Mouse (Mus musculus) adrenal gland, adult 18-20 months (tissue): ENCODE results near the gene Olfr584. TPM values are rescaled to one million over a fixed set of nuclear protein-coding genes. Genes with fewer than 3 reads are reported as not detected.

Experiments
- DNase-seq, 2 experiments: peaks; one replicate each; pipeline ENCODE4 v3.0.0; 2021 to 2022; ENCODE audit warnings: low spot score in 2 of 2
- long read RNA-seq, 2 experiments: library from polyadenylated mRNA; stranded (forward); transcript quantifications; one replicate each; pipeline ENCODE4 v2.0.0; 2021
- total RNA-seq, 2 experiments: library from RNA; stranded (reverse); gene quantifications; 1 replicate in 1 of 2; 2 replicates in 1 of 2; pipeline ENCODE4 v1.2.3; 2021

Gene Olfr584
- total RNA-seq: not detected
- long read RNA-seq, experiment 1: 0 reads
- long read RNA-seq, experiment 2: 0 reads

DNA sequence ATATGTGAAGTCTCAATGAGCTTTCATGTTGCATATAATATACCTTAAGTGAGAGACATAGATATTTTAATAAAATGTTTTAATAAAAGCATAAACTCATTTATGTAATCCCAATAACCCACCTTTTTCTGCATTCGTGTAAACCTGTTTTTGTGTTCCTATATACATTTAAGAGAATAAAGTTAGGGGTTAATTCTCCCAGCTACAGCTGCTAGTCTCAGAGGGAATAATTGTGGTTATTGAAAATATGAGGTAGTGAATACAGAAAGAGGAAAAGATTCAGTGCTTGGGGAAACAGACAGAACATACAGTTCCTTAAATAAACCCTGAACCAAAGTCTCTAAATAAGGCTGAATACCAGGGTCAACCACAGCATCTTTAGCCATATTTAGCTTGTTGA is at the start of gene Olfr584:
Olfr584 (plus strand) TSS at position 301 of the 400 bp plus-strand sequence.
- no peak for DNase-seq

- DNase-seq: no peak
Measured at GRCm38 (mm10) chr7:103037724-103038123, 44.0 kb upstream of the Olfr584 start, which contains the start of gene Olfr582. Gene Olfr582 (plus strand): TSS chr7:103038024.

GRCm38 (mm10) chr7:103051000-103051399 is 30.7 kb upstream of the Olfr584 start, which contains the start of gene Olfr583:
Gene Olfr583 (plus strand): TSS chr7:103051300.
- no peak for DNase-seq

- no peak for DNase-seq
Measured at GRCm38 (mm10) chr7:103097420-103097819, 15.7 kb downstream of the Olfr584 start, which contains the start of gene Olfr585. Gene Olfr585 (plus strand): TSS chr7:103097720.

DNA sequence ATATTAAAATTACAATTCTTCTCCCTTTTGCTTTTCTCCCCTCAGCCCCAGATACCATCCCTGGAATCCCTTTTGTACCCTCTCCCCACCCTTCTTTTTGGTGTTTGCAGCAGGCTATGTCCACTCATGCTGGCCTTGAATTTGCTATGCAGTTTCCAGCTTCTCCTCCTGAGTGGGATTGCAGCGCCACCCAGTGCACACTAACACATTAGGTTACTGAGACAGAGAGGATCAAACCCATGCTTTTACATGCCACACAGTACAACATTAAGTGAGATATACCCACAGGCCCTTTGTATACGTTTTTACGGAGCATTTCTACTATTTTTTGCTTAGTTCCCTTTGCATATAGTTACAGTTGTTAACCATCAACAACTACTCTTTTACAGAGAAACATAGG is 37.7 kb downstream of the Olfr584 start:
- DNase-seq: no peak

DNA sequence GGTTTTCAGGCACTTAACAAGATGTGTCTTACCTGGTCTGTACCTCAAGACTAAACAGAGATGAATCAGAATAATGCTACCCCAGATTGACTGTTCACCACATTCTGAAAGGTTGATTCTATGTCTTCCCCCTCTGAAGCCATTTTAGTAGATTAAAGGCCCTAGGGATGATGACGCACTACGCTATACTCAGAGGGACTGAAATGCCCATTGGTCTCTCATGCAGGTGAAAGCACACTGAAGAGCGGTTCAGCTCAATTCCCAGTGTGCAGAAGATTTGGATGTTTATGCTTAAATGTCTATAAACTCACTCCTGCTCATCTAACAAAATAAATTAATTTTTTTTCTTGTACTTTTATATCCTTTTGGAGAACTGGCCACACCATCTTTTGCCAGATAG is 43.9 kb downstream of the Olfr584 start, which contains the start of gene Olfr586:
Olfr586 (minus strand) TSS at position 101 of the 400 bp plus-strand sequence.
- DNase-seq: no peak

Other genes with a start within 250 kb of the Olfr584 start
- not detected for gene Olfr566, start 223.1 kb upstream of the Olfr584 start, total RNA-seq
- not detected for gene Olfr568, start 204.8 kb upstream of the Olfr584 start, total RNA-seq
- gene Olfr569, start 191.0 kb upstream of the Olfr584 start, total RNA-seq: not detected
- gene Olfr570, start 187.3 kb upstream of the Olfr584 start, total RNA-seq: not detected
- gene Olfr571, start 164.3 kb upstream of the Olfr584 start, total RNA-seq: not detected
- not detected for gene Olfr572, start 157.5 kb upstream of the Olfr584 start, total RNA-seq
- not detected for gene Olfr573-ps1, start 139.3 kb upstream of the Olfr584 start, total RNA-seq
- under 1 TPM in 1 of 2 experiments, not detected in 1; 0.38 TPM for gene Olfr574, start 133.4 kb upstream of the Olfr584 start, total RNA-seq
- not detected for gene Olfr575, start 123.1 kb upstream of the Olfr584 start, total RNA-seq
- not detected for gene Olfr576, start 119.2 kb upstream of the Olfr584 start, total RNA-seq
- gene Olfr577, start 105.9 kb upstream of the Olfr584 start, total RNA-seq: not detected
- not detected for gene Olfr578, start 92.6 kb upstream of the Olfr584 start, total RNA-seq
- gene Olfr582, start 43.9 kb upstream of the Olfr584 start, total RNA-seq: not detected
- not detected for gene Olfr583, start 30.6 kb upstream of the Olfr584 start, total RNA-seq
- not detected for gene Olfr585, start 15.8 kb downstream of the Olfr584 start, total RNA-seq
- not detected for gene Olfr586, start 43.8 kb downstream of the Olfr584 start, total RNA-seq
- not detected for gene Olfr588-ps1, start 59.0 kb downstream of the Olfr584 start, total RNA-seq
- gene Olfr589, start 74.5 kb downstream of the Olfr584 start, total RNA-seq: not detected
- gene Olfr591, start 96.5 kb downstream of the Olfr584 start, total RNA-seq: not detected
- gene Olfr592, start 102.9 kb downstream of the Olfr584 start, total RNA-seq: not detected
- gene Olfr593, start 130.0 kb downstream of the Olfr584 start, total RNA-seq: not detected
- not detected for gene Olfr594, start 135.1 kb downstream of the Olfr584 start, total RNA-seq
- not detected for gene Usp17ld, start 170.6 kb downstream of the Olfr584 start, total RNA-seq
- not detected for gene Olfr596, start 223.8 kb downstream of the Olfr584 start, total RNA-seq
- not detected for gene Olfr597, start 234.4 kb downstream of the Olfr584 start, total RNA-seq
- not detected for gene Olfr598, start 241.7 kb downstream of the Olfr584 start, total RNA-seq